Mouse (Mus musculus) MEL (cell line): ENCODE measurements at regions not wholly inside any gene's neighbourhood (a gene's known extent, or its start where the extent isn't known, plus 50 kb on each side); places are given as distances from the start of the nearest gene placed in this dataset.

Experiments used
- DNase-seq: peaks from one replicate; pipeline ENCODE4 v3.0.0; 2011; ENCODE audit warnings: low read depth, low spot score
- H3K27ac ChIP-seq: 2 replicates; pipeline ENCODE4 v1.5.1; 2012; ENCODE audit warnings: low read depth, mild to moderate bottlenecking, control low read depth, low read length, moderate library complexity; ENCODE audit not compliant: control insufficient read depth
- H3K27me3 ChIP-seq, 2 experiments: fragments of 150-350 bp in 1 of 2; sonication (generic) in 1 of 2; 2 replicates each; pipeline ENCODE4 v1.6.1; 2012; ENCODE audit warnings: low read length in 2 of 2, mild to moderate bottlenecking in 2 of 2, improper control_type of control experiment in 1 of 2, moderate library complexity in 1 of 2; ENCODE audit not compliant: insufficient read depth in 2 of 2, control insufficient read depth in 1 of 2
- H3K36me3 ChIP-seq, 2 experiments: 2 replicates each; pipeline ENCODE4 v1.6.1; 2012 to 2014; ENCODE audit warnings: low read length in 2 of 2, improper control_type of control experiment in 1 of 2, inconsistent platforms in 1 of 2, mild to moderate bottlenecking in 1 of 2; ENCODE audit not compliant: insufficient read depth in 2 of 2, control insufficient read depth in 1 of 2
- H3K4me1 ChIP-seq, 2 experiments: fragments of 150-350 bp in 1 of 2; sonication (generic) in 1 of 2; 2 replicates each; pipeline ENCODE4 v1.6.1; 2012; ENCODE audit warnings: low read length in 2 of 2, improper control_type of control experiment in 1 of 2, mild to moderate bottlenecking in 1 of 2; ENCODE audit not compliant: insufficient read depth in 2 of 2, control insufficient read depth in 1 of 2
- H3K4me3 ChIP-seq, 2 experiments: fragments of 150-350 bp in 1 of 2; sonication (generic) in 1 of 2; 2 replicates each; pipeline ENCODE4 v1.5.1; 2012; ENCODE audit warnings: low read depth in 2 of 2, low read length in 2 of 2, mild to moderate bottlenecking in 2 of 2, moderate library complexity in 2 of 2, control low read depth in 1 of 2, improper control_type of control experiment in 1 of 2; ENCODE audit not compliant: control insufficient read depth in 1 of 2, insufficient read depth in 1 of 2
- H3K79me2 ChIP-seq: 2 replicates; pipeline ENCODE4 v1.6.1; 2012; ENCODE audit warnings: mild to moderate bottlenecking, low read length, moderate library complexity; ENCODE audit not compliant: control insufficient read depth, poor library complexity, insufficient read depth
- H3K9ac ChIP-seq: 2 replicates; pipeline ENCODE4 v1.6.1; 2012; ENCODE audit warnings: low read depth, mild to moderate bottlenecking, control low read depth, low read length, moderate library complexity; ENCODE audit not compliant: control insufficient read depth, poor library complexity, severe bottlenecking
- H3K9me3 ChIP-seq: fragments of 150-350 bp; sonication (generic); replicated peaks from 2 replicates; pipeline ENCODE4 v1.6.1; 2012; ENCODE audit warnings: mild to moderate bottlenecking, low read length, improper control_type of control experiment, moderate library complexity; ENCODE audit not compliant: insufficient read depth
- BHLHE40 ChIP-seq: IDR thresholded peaks from 2 replicates; pipeline ENCODE4 v1.6.1; 2012; ENCODE audit warnings: low read depth, mild to moderate bottlenecking, inconsistent platforms, low read length, improper control_type of control experiment, borderline replicate concordance
- E2F4 ChIP-seq: IDR thresholded peaks from 2 replicates; pipeline ENCODE4 v1.6.1; 2011; ENCODE audit warnings: low read depth, low read length, improper control_type of control experiment, borderline replicate concordance
- ELF1 ChIP-seq: IDR thresholded peaks from 2 replicates; pipeline ENCODE4 v1.6.1; 2014; ENCODE audit warnings: low read depth, mild to moderate bottlenecking, inconsistent platforms, low read length, improper control_type of control experiment, moderate library complexity
- EP300 ChIP-seq, 2 experiments: IDR thresholded peaks; 2 replicates each; pipeline ENCODE4 v1.6.1; 2011; ENCODE audit warnings: improper control_type of control experiment in 2 of 2, low read length in 2 of 2, low read depth in 1 of 2, mild to moderate bottlenecking in 1 of 2
- GATA1 ChIP-seq: IDR thresholded peaks from 2 replicates; pipeline ENCODE4 v1.6.1; 2011; ENCODE audit warnings: low read depth, low read length, improper control_type of control experiment
- HCFC1 ChIP-seq: IDR thresholded peaks from 2 replicates; pipeline ENCODE4 v1.6.1; 2012; ENCODE audit warnings: low read depth, mild to moderate bottlenecking, inconsistent platforms, low read length, improper control_type of control experiment, moderate library complexity
- KAT2A ChIP-seq: conservative IDR thresholded peaks from 2 replicates; pipeline ENCODE4 v1.6.1; 2012; ENCODE audit warnings: low read depth, low read length, improper control_type of control experiment, inconsistent platforms
- MAFK ChIP-seq: IDR thresholded peaks from 2 replicates; pipeline ENCODE4 v1.6.1; 2011; ENCODE audit warnings: low read depth, mild to moderate bottlenecking, low read length, improper control_type of control experiment, borderline replicate concordance
- MAX ChIP-seq: IDR thresholded peaks from 2 replicates; pipeline ENCODE4 v1.6.1; 2011; ENCODE audit warnings: low read length, improper control_type of control experiment
- MEF2A ChIP-seq: IDR thresholded peaks from 2 replicates; pipeline ENCODE4 v1.6.1; 2014; ENCODE audit warnings: low read depth, mild to moderate bottlenecking, inconsistent platforms, low read length, improper control_type of control experiment; ENCODE audit not compliant: poor library complexity, insufficient replicate concordance, severe bottlenecking; ENCODE audit errors: extremely low read depth
- MYC ChIP-seq: IDR thresholded peaks from 2 replicates; pipeline ENCODE4 v1.6.1; 2011; ENCODE audit warnings: low read depth, mild to moderate bottlenecking, low read length, improper control_type of control experiment, moderate library complexity
- NELFE ChIP-seq: IDR thresholded peaks from 2 replicates; pipeline ENCODE4 v1.6.1; 2011; ENCODE audit warnings: low read depth, low read length, improper control_type of control experiment
- POLR2A ChIP-seq, 2 experiments: IDR thresholded peaks; 2 replicates each; pipeline ENCODE4 v1.6.1; 2011 to 2012; ENCODE audit warnings: low read length in 2 of 2, mild to moderate bottlenecking in 2 of 2, control low read depth in 1 of 2, improper control_type of control experiment in 1 of 2, low read depth in 1 of 2, moderate library complexity in 1 of 2; ENCODE audit not compliant: control insufficient read depth in 1 of 2, insufficient read depth in 1 of 2, poor library complexity in 1 of 2
- POLR2AphosphoS2 ChIP-seq: IDR thresholded peaks from 2 replicates; pipeline ENCODE4 v1.6.1; 2011; ENCODE audit warnings: low read length, improper control_type of control experiment
- RAD21 ChIP-seq: IDR thresholded peaks from 2 replicates; pipeline ENCODE4 v1.6.1; 2011; ENCODE audit warnings: mild to moderate bottlenecking, low read depth, low read length, improper control_type of control experiment
- RCOR1 ChIP-seq: IDR thresholded peaks from 2 replicates; pipeline ENCODE4 v1.6.1; 2012; ENCODE audit warnings: low read depth, mild to moderate bottlenecking, inconsistent platforms, low read length, improper control_type of control experiment
- TAL1 ChIP-seq: IDR thresholded peaks from 2 replicates; pipeline ENCODE4 v1.6.1; 2012; ENCODE audit warnings: mild to moderate bottlenecking, inconsistent platforms, low read length, moderate library complexity, mixed read lengths
- TBP ChIP-seq: IDR thresholded peaks from 2 replicates; pipeline ENCODE4 v1.8.0; 2011; ENCODE audit warnings: low read depth, low read length, improper control_type of control experiment
- USF1 ChIP-seq: IDR thresholded peaks from 2 replicates; pipeline ENCODE4 v1.6.1; 2014; ENCODE audit warnings: low read depth, mild to moderate bottlenecking, inconsistent platforms, low read length, improper control_type of control experiment, moderate library complexity
- ZNF384 ChIP-seq: IDR thresholded peaks from 2 replicates; pipeline ENCODE4 v1.6.1; 2012; ENCODE audit warnings: low read depth, mild to moderate bottlenecking, inconsistent platforms, low read length, improper control_type of control experiment

GRCm38 (mm10) chr10:84230011-84230781, 210.2 kb downstream of the Nuak1 start:
- H3K4me1 ChIP-seq = no peaks in the 10 kb centered on the region
- no peak for TF ChIP-seq GATA1
- TF ChIP-seq MEF2A = no peak
- no peak for TF ChIP-seq KAT2A
- TF ChIP-seq NELFE = no peak
- DNase-seq = no peak
- H3K9me3 ChIP-seq = no peaks in the 10 kb centered on the region
- no peaks in the 10 kb centered on the region for H3K27me3 ChIP-seq
- no peak overlapping the region for H3K27ac ChIP-seq
- no peak overlapping the region for H3K4me3 ChIP-seq
- no peaks in the 10 kb centered on the region for H3K36me3 ChIP-seq
- H3K9ac ChIP-seq = no peak overlapping the region
- no peaks in the 10 kb centered on the region for H3K79me2 ChIP-seq

GRCm38 (mm10) chr10:84235006-84235405, 205.4 kb downstream of the Nuak1 start:
- no peak for TF ChIP-seq USF1
- TF ChIP-seq POLR2AphosphoS2 = no peak
- no peak for TF ChIP-seq MAX
- no peak for TF ChIP-seq NELFE
- TF ChIP-seq RAD21 = no peak
- no peak for TF ChIP-seq EP300 (IDR thresholded peaks at IDR 0.05; ENCODE audit: low read depth in 1 of 2, low read length in 2 of 2)
- no peak for TF ChIP-seq ELF1
- TF ChIP-seq MYC = no peak
- TF ChIP-seq TBP = no peak
- no peak for TF ChIP-seq POLR2A (IDR thresholded peaks at IDR 0.05; ENCODE audit: control insufficient read depth in 1 of 2, insufficient read depth in 1 of 2, low read depth in 1 of 2, low read length in 2 of 2, poor library complexity in 1 of 2)
- DNase-seq = no peak
- Histone ChIP-seq H3K4me1 (no peaks in the 10 kb centered on the region), H3K4me3 (no peak overlapping the region), H3K27ac (no peak overlapping the region), H3K9me3 (no peaks in the 10 kb centered on the region), H3K9ac (no peak overlapping the region), H3K36me3 (no peaks in the 10 kb centered on the region), H3K27me3 (no peaks in the 10 kb centered on the region), H3K79me2 (no peaks in the 10 kb centered on the region)

GRCm38 (mm10) chr10:84236236-84236635, 204.2 kb downstream of the Nuak1 start:
- Histone ChIP-seq H3K9me3 (no peaks in the 10 kb centered on the region), H3K27me3 (no peaks in the 10 kb centered on the region), H3K36me3 (no peaks in the 10 kb centered on the region), H3K4me1 (no peaks in the 10 kb centered on the region), H3K4me3 (no peak overlapping the region)
- DNase-seq = no peak
- TF ChIP-seq USF1 (no peak), TBP (no peak), BHLHE40 (no peak), HCFC1 (no peak), ZNF384 (no peak), MAFK (no peak), RCOR1 (no peak), TAL1 (no peak), POLR2A (IDR thresholded peaks at IDR 0.05; ENCODE audit: control insufficient read depth in 1 of 2, insufficient read depth in 1 of 2, low read depth in 1 of 2, low read length in 2 of 2, poor library complexity in 1 of 2) (no peak), E2F4 (no peak), GATA1 (no peak)
- TF ChIP-seq, all 39 proteins: peak for 0
- Histone ChIP-seq H3K79me2 (no peaks in the 10 kb centered on the region), H3K9ac (no peak overlapping the region), H3K27ac (no peak overlapping the region)
